Mouse (Mus musculus): ENCODE measurements around the gene Mrpl20. TPM values are rescaled to one million over a fixed set of nuclear protein-coding genes. Genes with fewer than 3 reads are reported as not detected.
A peak's percentile ranks its signal among the peaks of the same experiment; 100 is the strongest.

The Mrpl20 gene
- polyA plus RNA-seq, 1 experiment from 2014 or later: 228 TPM

- no peak overlapping the region for H3K4me3 ChIP-seq
- 0 out of 2 replicates have a peak, but pooled peaks cover 5% of the 10 kb centered on the region for H3K36me3 ChIP-seq
- WGBS: 66% methylated on average over 8 of the region's 8 CpGs
- H3K4me1 ChIP-seq: peaks cover 29% of the 10 kb centered on the region
- no peak for ATAC-seq (replicated peaks)
- H3K27me3 ChIP-seq: peaks cover 13% of the 10 kb centered on the region
- H3K4me2 ChIP-seq (replicated peaks): no peak overlapping the region
- no peak overlapping the region for H3K9ac ChIP-seq (replicated peaks)
- H3K27ac ChIP-seq (replicated peaks): no peak overlapping the region
- H3K9me3 ChIP-seq: no peaks in the 10 kb centered on the region
Measured at GRCm38 (mm10) chr4:155838187-155839153, 35.8 kb downstream of the Mrpl20 start.

GRCm38 (mm10) chr4:155839483-155839910 is 36.8 kb downstream of the Mrpl20 start, which contains the start of gene Mxra8:
Gene Mxra8 (plus strand): TSS chr4:155839680.
- Histone ChIP-seq H3K4me3 (peak within 1 kb of the TSS; percentile 33), H3K27ac (replicated peaks) (no peak within 1 kb of the TSS), H3K36me3 (0 out of 2 replicates have a peak, but pooled peaks cover 5% of the 10 kb centered on the region), H3K9ac (replicated peaks) (peak within 1 kb of the TSS; percentile 37; the same call in 1 of the 2 replicates), H3K27me3 (peaks cover 13% of the 10 kb centered on the region), H3K4me1 (peaks cover 20% of the 10 kb centered on the region), H3K4me2 (replicated peaks) (peak within 1 kb of the TSS; percentile 50), H3K9me3 (no peaks in the 10 kb centered on the region)
- peak; percentile 54; the same call in 1 of the 2 replicates for ATAC-seq (replicated peaks)
- WGBS: 2% methylated on average over 16 of the region's 16 CpGs

- Histone ChIP-seq H3K27me3 (peaks cover 13% of the 10 kb centered on the region), H3K9me3 (no peaks in the 10 kb centered on the region), H3K9ac (replicated peaks) (peak overlapping the region; percentile 37), H3K27ac (replicated peaks) (no peak overlapping the region), H3K4me2 (replicated peaks) (peak overlapping the region; percentile 50), H3K4me1 (peaks cover 20% of the 10 kb centered on the region), H3K36me3 (no peaks in the 10 kb centered on the region), H3K4me3 (peak overlapping the region; percentile 33)
- ATAC-seq (replicated peaks): peak; percentile 27; the same call in 1 of the 2 replicates
- WGBS: 9% methylated on average over 8 of the region's 8 CpGs
Measured at GRCm38 (mm10) chr4:155840076-155841002, 37.7 kb downstream of the Mrpl20 start.

GRCm38 (mm10) chr4:155841003-155841454 is 38.4 kb downstream of the Mrpl20 start:
- H3K36me3 ChIP-seq: no peaks in the 10 kb centered on the region
- no peak for ATAC-seq (replicated peaks)
- H3K27ac ChIP-seq (replicated peaks): no peak overlapping the region
- H3K9ac ChIP-seq (replicated peaks): peak overlapping the region; percentile 37
- no peaks in the 10 kb centered on the region for H3K9me3 ChIP-seq
- H3K4me3 ChIP-seq: peak overlapping the region; percentile 33
- H3K4me2 ChIP-seq (replicated peaks): peak overlapping the region; percentile 50
- under 1% methylated on average over 32 of the region's 32 CpGs for WGBS
- peaks cover 13% of the 10 kb centered on the region for H3K27me3 ChIP-seq
- peaks cover 20% of the 10 kb centered on the region for H3K4me1 ChIP-seq

GRCm38 (mm10) chr4:155841651-155842270 is 39.1 kb downstream of the Mrpl20 start:
- H3K36me3 ChIP-seq: no peaks in the 10 kb centered on the region
- ATAC-seq (replicated peaks): no peak
- H3K27me3 ChIP-seq: peaks cover 13% of the 10 kb centered on the region
- H3K9ac ChIP-seq (replicated peaks): no peak overlapping the region
- no peaks in the 10 kb centered on the region for H3K9me3 ChIP-seq
- no peak overlapping the region for H3K27ac ChIP-seq (replicated peaks)
- H3K4me1 ChIP-seq: peaks cover 25% of the 10 kb centered on the region
- 41% methylated on average over 38 of the region's 38 CpGs for WGBS
- H3K4me2 ChIP-seq (replicated peaks): peak overlapping the region; percentile 50; the same call in 1 of the 2 replicates
- H3K4me3 ChIP-seq: peak overlapping the region; percentile 33; the same call in 1 of the 2 replicates

- 91% methylated on average over 5 of the region's 5 CpGs for WGBS
- Histone ChIP-seq H3K9ac (replicated peaks) (no peak overlapping the region), H3K4me3 (no peak overlapping the region), H3K36me3 (no peaks in the 10 kb centered on the region), H3K27me3 (peaks cover 13% of the 10 kb centered on the region), H3K4me1 (peaks cover 32% of the 10 kb centered on the region), H3K4me2 (replicated peaks) (no peak overlapping the region), H3K27ac (replicated peaks) (no peak overlapping the region), H3K9me3 (no peaks in the 10 kb centered on the region)
- ATAC-seq (replicated peaks): no peak
Measured at GRCm38 (mm10) chr4:155843231-155843630, 40.6 kb downstream of the Mrpl20 start.

GRCm38 (mm10) chr4:155846871-155847578 is 44.3 kb downstream of the Mrpl20 start, which contains the start of gene Dvl1:
Gene Dvl1 (plus strand): TSS chr4:155847402.
- ATAC-seq (replicated peaks): peak; percentile 89
- Histone ChIP-seq H3K4me3 (peak within 1 kb of the TSS; percentile 75), H3K36me3 (no peaks in the 10 kb centered on the region), H3K9me3 (no peaks in the 10 kb centered on the region), H3K9ac (replicated peaks) (peak within 1 kb of the TSS; percentile 90), H3K4me2 (replicated peaks) (peak within 1 kb of the TSS; percentile 92), H3K4me1 (peaks cover 33% of the 10 kb centered on the region), H3K27ac (replicated peaks) (peak within 1 kb of the TSS; percentile 73), H3K27me3 (no peaks in the 10 kb centered on the region)
- 2% methylated on average over 40 of the region's 65 CpGs for WGBS

GRCm38 (mm10) chr4:155847591-155848352 is 45.1 kb downstream of the Mrpl20 start:
- peak overlapping the region; percentile 73 for H3K27ac ChIP-seq (replicated peaks)
- H3K4me2 ChIP-seq (replicated peaks): peak overlapping the region; percentile 92
- peak; percentile 65 for ATAC-seq (replicated peaks)
- peak overlapping the region; percentile 90 for H3K9ac ChIP-seq (replicated peaks)
- peaks cover 33% of the 10 kb centered on the region for H3K4me1 ChIP-seq
- H3K36me3 ChIP-seq: no peaks in the 10 kb centered on the region
- peak overlapping the region; percentile 75 for H3K4me3 ChIP-seq
- H3K9me3 ChIP-seq: no peaks in the 10 kb centered on the region
- H3K27me3 ChIP-seq: no peaks in the 10 kb centered on the region
- WGBS: 2% methylated on average over 69 of the region's 69 CpGs

GRCm38 (mm10) chr4:155848434-155849095 is 45.9 kb downstream of the Mrpl20 start:
- H3K4me1 ChIP-seq: peaks cover 33% of the 10 kb centered on the region
- H3K9me3 ChIP-seq: no peaks in the 10 kb centered on the region
- no peaks in the 10 kb centered on the region for H3K27me3 ChIP-seq
- peaks cover 1% of the 10 kb centered on the region; the same call in 1 of the 2 replicates for H3K36me3 ChIP-seq
- H3K9ac ChIP-seq (replicated peaks): peak overlapping the region; percentile 90
- peak overlapping the region; percentile 92 for H3K4me2 ChIP-seq (replicated peaks)
- no peak overlapping the region for H3K27ac ChIP-seq (replicated peaks)
- no peak for ATAC-seq (replicated peaks)
- 53% methylated on average over 7 of the region's 7 CpGs for WGBS
- peak overlapping the region; percentile 75 for H3K4me3 ChIP-seq

GRCm38 (mm10) chr4:155849391-155849790 is 46.7 kb downstream of the Mrpl20 start:
- 0 out of 2 replicates have a peak overlapping the region, but pooled peaks have one; percentile 90 for H3K9ac ChIP-seq (replicated peaks)
- no peaks in the 10 kb centered on the region for H3K9me3 ChIP-seq
- H3K4me3 ChIP-seq: no peak overlapping the region
- WGBS: 87% methylated on average over 2 of the region's 2 CpGs
- peaks cover 33% of the 10 kb centered on the region for H3K4me1 ChIP-seq
- no peak overlapping the region for H3K4me2 ChIP-seq (replicated peaks)
- no peak overlapping the region for H3K27ac ChIP-seq (replicated peaks)
- no peaks in the 10 kb centered on the region for H3K27me3 ChIP-seq
- peaks cover 6% of the 10 kb centered on the region; the same call in 1 of the 2 replicates for H3K36me3 ChIP-seq
- ATAC-seq (replicated peaks): no peak
